Mouse (Mus musculus): ENCODE data around the gene Sez6l2.
"Not testable (repeated sequence)": the region's sequence is repeated elsewhere in the genome, so short reads cannot be mapped to it uniquely, and the experiment has no call there.

DNA sequence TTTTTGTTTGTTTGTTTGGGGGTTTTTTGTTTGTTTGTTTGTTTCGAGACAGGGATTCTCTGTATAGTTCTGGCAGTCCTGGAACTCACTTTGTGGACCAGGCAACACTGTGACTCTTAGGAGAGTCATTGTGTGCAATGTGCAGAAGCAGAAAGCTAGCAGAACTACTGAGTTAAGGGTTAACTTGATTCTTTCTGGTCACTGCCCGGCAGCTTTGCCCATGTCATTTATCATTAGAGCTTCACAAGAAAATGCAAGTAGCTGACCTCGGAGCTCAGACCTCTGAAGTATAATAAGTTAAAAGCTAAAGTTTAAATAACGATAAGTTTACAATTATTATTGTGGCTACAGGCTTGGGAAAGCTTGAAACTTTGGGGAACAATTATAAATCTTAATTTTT lies 32.0 kb upstream of the Sez6l2 start:
- TF ChIP-seq CTCF (IDR thresholded peaks at IDR 0.05; ENCODE audit: low read depth, low read length); GATA1 (IDR thresholded peaks at IDR 0.05; ENCODE audit: borderline replicate concordance, low read length); TAL1 (conservative IDR thresholded peaks at IDR 0.05; ENCODE audit: low read depth, low read length): not testable (repeated sequence)

Data from G1E (cell line).